Mouse (Mus musculus): ENCODE results near the gene Trim26.

DNA sequence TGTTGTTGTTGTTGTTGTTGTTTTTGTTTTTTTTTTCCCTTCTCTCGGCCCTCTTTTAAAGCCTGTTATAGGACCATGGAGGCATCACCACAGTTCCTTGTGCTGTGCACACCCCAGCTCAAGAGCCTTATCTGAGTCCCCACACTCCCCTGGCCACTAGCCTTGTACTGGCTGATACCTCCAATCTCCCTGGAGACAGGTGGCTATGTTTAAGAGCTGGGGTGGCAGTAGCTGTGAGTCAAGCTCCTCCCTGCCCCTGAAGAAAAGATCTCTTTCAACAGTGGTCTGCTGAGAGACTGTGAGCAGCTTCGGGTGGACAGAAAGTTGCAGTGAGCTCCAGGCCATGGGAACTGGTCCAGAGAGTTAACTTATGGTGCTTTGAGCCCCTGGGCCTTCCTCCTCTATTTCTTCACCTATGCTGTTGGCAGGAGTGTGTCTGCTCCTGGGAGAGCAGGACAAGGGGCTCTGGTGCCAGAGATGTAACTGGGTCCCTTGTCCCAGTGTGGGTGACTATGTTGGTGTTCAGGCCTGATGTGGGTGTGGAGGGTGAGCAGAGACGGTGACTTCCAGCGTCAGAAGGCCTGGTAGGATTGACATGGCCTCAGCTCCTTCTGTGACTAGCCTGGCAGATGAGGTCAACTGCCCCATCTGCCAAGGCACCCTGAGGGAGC, 32.5 kb downstream of the Trim26 start, which contains the start of gene Trim10:
- no peak for TF ChIP-seq POLR2A (IDR thresholded peaks at IDR 0.05; ENCODE audit: extremely low read depth, insufficient read depth, low read length)
- no peak for TF ChIP-seq CTCF (IDR thresholded peaks at IDR 0.05; ENCODE audit: low read depth, low read length)

Data from liver, adult 2 months (tissue).